Mouse (Mus musculus) myocyte (in vitro differentiated cells): ENCODE measurements at regions not wholly inside any gene's neighbourhood (a gene's known extent, or its start where the extent isn't known, plus 50 kb on each side); places are given as distances from the start of the nearest gene placed in this dataset.

Source experiments
- CEBPB ChIP-seq: IDR thresholded peaks from 2 replicates; pipeline ENCODE4 v1.6.1; 2011; ENCODE audit warnings: mild to moderate bottlenecking, moderate library complexity; ENCODE audit not compliant: poor library complexity, insufficient read depth, severe bottlenecking
- MAX ChIP-seq: IDR thresholded peaks from one replicate; pipeline ENCODE4 v1.6.1; 2011; ENCODE audit warnings: low read depth, mild to moderate bottlenecking, control low read depth
- POLR2A ChIP-seq: IDR thresholded peaks from one replicate; pipeline ENCODE4 v1.6.1; 2011; ENCODE audit warnings: low read depth, mild to moderate bottlenecking, control low read depth, moderate library complexity; ENCODE audit not compliant: insufficient read length
- POLR2AphosphoS2 ChIP-seq: IDR thresholded peaks from one replicate; pipeline ENCODE4 v1.6.1; 2011; ENCODE audit warnings: low read depth, control low read depth; ENCODE audit not compliant: insufficient read length

DNA sequence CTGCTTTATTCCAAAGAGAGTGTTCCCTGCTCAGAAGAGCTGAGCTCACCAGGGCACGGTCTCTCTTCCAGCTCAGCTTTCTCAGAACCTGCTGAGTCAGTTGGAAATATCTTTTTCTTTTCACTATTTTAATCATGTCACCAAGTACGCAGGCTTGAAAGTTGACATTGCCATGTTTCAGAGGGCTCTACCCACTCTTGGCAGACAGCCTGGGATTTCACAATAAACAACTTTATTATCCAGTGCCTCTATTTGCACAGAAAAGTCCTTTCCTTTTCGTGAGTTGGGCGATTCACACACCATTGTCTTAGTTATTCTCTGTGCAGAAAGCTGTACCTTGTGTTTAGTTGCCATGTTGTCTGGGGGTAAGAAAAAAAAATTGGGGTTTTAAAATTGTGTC, 54.0 kb upstream of the Pabpc6 start:
- TF ChIP-seq POLR2A (no peak), POLR2AphosphoS2 (no peak), CEBPB (peak; percentile 68; the same call in 1 of the 2 replicates), MAX (no peak)
